Mouse (Mus musculus): ENCODE measurements around the gene Scaf1. TPM values are rescaled to one million over a fixed set of nuclear protein-coding genes. Genes with fewer than 3 reads are reported as not detected.

Gene Scaf1
- polyA plus RNA-seq (2011; ENCODE audit: insufficient read depth, insufficient read length, low replicate concordance, missing spikeins): 45.6 and 72.1 TPM in 2 replicates

GRCm38 (mm10) chr7:45015957-45016612 lies at the start of gene Scaf1:
TSS of gene Scaf1 (minus strand) at chr7:45016363.
- under 1% methylated on average over 69 of the region's 69 CpGs for WGBS
- H3K27ac ChIP-seq (ENCODE audit: control insufficient read depth, insufficient read depth, low read depth, low read length, poor library complexity): peak within 1 kb of the TSS; percentile 91
- TF ChIP-seq POLR2A (IDR thresholded peaks at IDR 0.05; ENCODE audit: borderline replicate concordance, control insufficient read depth, low read depth, low read length) (peak; percentile 40; the same call in 1 of the 2 replicates), CTCF (IDR thresholded peaks at IDR 0.05; ENCODE audit: control insufficient read depth, insufficient read depth, low read length) (no peak)
- H3K4me1 ChIP-seq (ENCODE audit: control insufficient read depth, insufficient read depth, low read length): no peaks in the 10 kb centered on the region
- H3K4me3 ChIP-seq (replicated peaks; ENCODE audit: control insufficient read depth, low read depth, low read length): peak within 1 kb of the TSS; percentile 81

DNA sequence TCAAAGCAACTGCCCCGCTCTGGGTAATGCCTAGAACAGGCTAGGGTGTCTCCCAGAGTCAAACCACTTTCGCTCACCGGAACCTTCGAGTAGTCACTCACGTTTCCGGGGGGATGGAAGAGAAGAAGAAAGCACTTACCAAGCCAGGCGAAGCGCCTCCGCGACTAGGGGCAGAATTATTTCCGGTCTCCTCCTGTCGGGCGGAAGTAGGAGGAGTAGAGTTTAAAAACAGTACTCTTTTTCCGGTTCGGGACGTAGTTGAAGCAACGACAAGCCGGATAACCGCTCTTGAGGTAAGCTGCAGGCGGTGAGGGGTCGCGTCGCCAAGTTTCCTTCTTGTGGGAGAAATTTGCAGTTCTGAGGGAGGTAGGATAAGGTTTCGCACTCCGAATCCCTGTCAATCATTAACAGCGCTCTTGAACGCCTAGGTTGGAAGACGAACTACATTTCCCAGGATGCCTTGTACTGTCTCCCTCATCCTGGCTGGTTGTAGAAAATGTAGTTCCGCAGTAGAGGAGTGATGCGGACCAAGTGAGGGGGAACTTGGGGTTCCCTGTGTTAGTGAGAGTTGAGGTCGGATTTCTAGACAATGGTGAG lies 46.2 kb upstream of the Scaf1 start, which contains the start of the genes Nosip and Prrg2:
TSS of gene Nosip (plus strand) at position 191 of the 597 bp plus-strand sequence.
TSS of gene Prrg2 (minus strand) at position 439 of the 597 bp plus-strand sequence.
- WGBS: under 1% methylated on average over 31 of the region's 31 CpGs
- H3K4me3 ChIP-seq (replicated peaks; ENCODE audit: control insufficient read depth, low read depth, low read length): peak within 1 kb of the TSS; percentile 86
- no peaks in the 10 kb centered on the region; the same call in 1 of the 2 replicates for H3K4me1 ChIP-seq (ENCODE audit: control insufficient read depth, insufficient read depth, low read length)
- no peak for TF ChIP-seq POLR2A (IDR thresholded peaks at IDR 0.05; ENCODE audit: borderline replicate concordance, control insufficient read depth, low read depth, low read length)
- TF ChIP-seq CTCF (IDR thresholded peaks at IDR 0.05; ENCODE audit: control insufficient read depth, insufficient read depth, low read length): peak; percentile 8; the same call in 1 of the 2 replicates
- H3K27ac ChIP-seq (ENCODE audit: control insufficient read depth, insufficient read depth, low read depth, low read length, poor library complexity): peak within 1 kb of the TSS; percentile 93

- no peaks in the 10 kb centered on the region; the same call in 1 of the 2 replicates for H3K4me1 ChIP-seq (ENCODE audit: control insufficient read depth, insufficient read depth, low read length)
- H3K4me3 ChIP-seq (replicated peaks; ENCODE audit: control insufficient read depth, low read depth, low read length): peak overlapping the region; percentile 5
- TF ChIP-seq CTCF (IDR thresholded peaks at IDR 0.05; ENCODE audit: control insufficient read depth, insufficient read depth, low read length): no peak
- TF ChIP-seq POLR2A (IDR thresholded peaks at IDR 0.05; ENCODE audit: borderline replicate concordance, control insufficient read depth, low read depth, low read length): no peak
- WGBS: 29% methylated on average over 11 of the region's 11 CpGs
- H3K27ac ChIP-seq (ENCODE audit: control insufficient read depth, insufficient read depth, low read depth, low read length, poor library complexity): no peak overlapping the region
Measured at GRCm38 (mm10) chr7:45061532-45062075, 45.4 kb upstream of the Scaf1 start.

DNA sequence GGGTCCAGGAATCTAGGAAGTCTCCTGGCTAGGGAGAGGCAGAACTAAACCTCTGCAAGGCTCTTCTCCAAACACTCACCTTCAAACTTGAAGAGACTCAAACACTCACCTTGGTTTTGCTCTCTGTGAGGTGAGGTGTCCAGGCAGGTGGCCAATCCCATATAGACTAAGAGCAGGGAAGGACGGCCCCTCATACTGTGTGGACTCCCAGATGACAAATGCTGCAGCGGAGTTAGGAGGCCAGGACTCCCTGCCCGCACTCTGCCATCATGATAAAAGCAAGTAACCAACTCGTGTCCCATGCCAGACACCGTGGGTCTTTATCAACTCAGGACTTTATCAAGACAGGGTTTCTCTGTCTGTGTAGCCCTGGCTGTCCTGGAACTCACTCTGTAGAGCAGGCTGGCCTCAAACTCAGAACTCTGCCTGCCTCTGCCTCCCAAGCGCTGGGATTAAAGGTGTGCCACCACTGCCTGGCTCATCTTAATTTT lies 44.5 kb upstream of the Scaf1 start:
- Histone ChIP-seq H3K4me3 (replicated peaks; ENCODE audit: control insufficient read depth, low read depth, low read length) (no peak overlapping the region), H3K4me1 (ENCODE audit: control insufficient read depth, insufficient read depth, low read length) (no peaks in the 10 kb centered on the region; the same call in 1 of the 2 replicates), H3K27ac (ENCODE audit: control insufficient read depth, insufficient read depth, low read depth, low read length, poor library complexity) (no peak overlapping the region)
- WGBS: 71% methylated on average over 6 of the region's 6 CpGs
- TF ChIP-seq CTCF (IDR thresholded peaks at IDR 0.05; ENCODE audit: control insufficient read depth, insufficient read depth, low read length) (no peak), POLR2A (IDR thresholded peaks at IDR 0.05; ENCODE audit: borderline replicate concordance, control insufficient read depth, low read depth, low read length) (no peak)

DNA sequence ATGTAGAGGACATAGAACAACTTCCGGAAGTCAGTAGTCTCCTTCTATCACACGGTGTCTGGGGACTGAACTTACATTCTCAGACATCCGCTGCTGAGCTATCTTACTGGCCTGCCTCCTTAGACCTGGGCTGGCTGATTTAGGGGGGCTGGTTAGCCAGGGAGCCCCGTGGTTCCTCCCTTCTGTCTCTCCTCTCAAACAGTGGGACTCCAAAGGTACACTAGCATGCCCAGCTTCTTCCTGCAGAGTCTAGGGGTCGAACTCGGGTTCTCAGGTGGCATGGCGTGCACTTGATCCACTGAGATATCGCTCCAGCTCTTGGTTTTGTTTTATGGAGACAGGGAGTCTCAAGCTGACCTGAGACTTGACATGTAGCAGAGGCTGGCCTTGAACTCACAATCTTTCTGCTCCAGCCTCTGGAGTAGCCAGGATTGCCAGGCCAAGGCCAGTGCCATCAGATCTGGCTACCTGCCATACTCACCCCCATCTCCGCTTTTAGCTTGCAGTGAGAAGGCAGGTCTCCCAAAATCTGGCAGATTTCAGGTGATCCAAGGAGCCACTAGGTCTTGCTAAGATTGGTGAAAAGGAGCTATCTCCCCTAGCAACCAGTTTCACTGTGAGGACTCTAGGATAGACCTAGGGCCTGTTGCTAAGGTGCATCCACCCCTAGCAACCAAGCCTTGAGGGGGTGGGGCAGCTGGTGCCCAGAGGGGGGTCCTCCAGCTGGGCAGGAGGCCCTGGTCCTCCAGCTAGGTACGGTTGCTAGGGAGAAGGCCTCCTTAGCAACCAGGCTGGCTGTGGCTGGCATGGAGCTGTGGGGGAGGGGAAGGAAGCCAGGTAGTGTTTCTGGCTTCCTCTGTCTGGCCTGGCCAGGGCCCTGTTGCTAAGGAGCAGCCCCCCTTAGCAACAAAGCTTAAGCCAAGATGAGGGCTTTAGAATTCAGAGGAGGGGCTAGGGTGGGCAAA lies 42.7 kb upstream of the Scaf1 start:
- 80% methylated on average over 10 of the region's 10 CpGs for WGBS
- Histone ChIP-seq H3K27ac (ENCODE audit: control insufficient read depth, insufficient read depth, low read depth, low read length, poor library complexity) (no peak overlapping the region), H3K4me3 (replicated peaks; ENCODE audit: control insufficient read depth, low read depth, low read length) (no peak overlapping the region), H3K4me1 (ENCODE audit: control insufficient read depth, insufficient read depth, low read length) (no peaks in the 10 kb centered on the region; the same call in 1 of the 2 replicates)
- TF ChIP-seq CTCF (IDR thresholded peaks at IDR 0.05; ENCODE audit: control insufficient read depth, insufficient read depth, low read length) (no peak), POLR2A (IDR thresholded peaks at IDR 0.05; ENCODE audit: borderline replicate concordance, control insufficient read depth, low read depth, low read length) (no peak)

GRCm38 (mm10) chr7:45056972-45057348 lies 40.8 kb upstream of the Scaf1 start:
- no peak for TF ChIP-seq CTCF (IDR thresholded peaks at IDR 0.05; ENCODE audit: control insufficient read depth, insufficient read depth, low read length)
- TF ChIP-seq POLR2A (IDR thresholded peaks at IDR 0.05; ENCODE audit: borderline replicate concordance, control insufficient read depth, low read depth, low read length): no peak
- H3K4me1 ChIP-seq (ENCODE audit: control insufficient read depth, insufficient read depth, low read length): peaks cover under 1% of the 10 kb centered on the region
- H3K27ac ChIP-seq (ENCODE audit: control insufficient read depth, insufficient read depth, low read depth, low read length, poor library complexity): no peak overlapping the region
- no peak overlapping the region for H3K4me3 ChIP-seq (replicated peaks; ENCODE audit: control insufficient read depth, low read depth, low read length)

- WGBS: 78% methylated on average over 14 of the region's 14 CpGs
- TF ChIP-seq POLR2A (IDR thresholded peaks at IDR 0.05; ENCODE audit: borderline replicate concordance, control insufficient read depth, low read depth, low read length) (no peak), CTCF (IDR thresholded peaks at IDR 0.05; ENCODE audit: control insufficient read depth, insufficient read depth, low read length) (no peak)
- no peak overlapping the region for H3K4me3 ChIP-seq (replicated peaks; ENCODE audit: control insufficient read depth, low read depth, low read length)
- H3K27ac ChIP-seq (ENCODE audit: control insufficient read depth, insufficient read depth, low read depth, low read length, poor library complexity): no peak overlapping the region
- H3K4me1 ChIP-seq (ENCODE audit: control insufficient read depth, insufficient read depth, low read length): peaks cover 4% of the 10 kb centered on the region
Measured at GRCm38 (mm10) chr7:45056329-45056971, 40.3 kb upstream of the Scaf1 start.
